Mouse (Mus musculus) gonadal fat pad, adult 2 months (tissue): ENCODE data around the gene Krtap28-13. TPM values are rescaled to one million over a fixed set of nuclear protein-coding genes. Genes with fewer than 3 reads are reported as not detected.

Source experiments
- DNase-seq: peaks from one replicate; pipeline ENCODE4 v3.0.0-alpha.2; 2012; ENCODE audit warnings: low read depth
- polyA plus RNA-seq: library from polyadenylated mRNA; depleted of rRNA; stranded (reverse); fragments of >200 nt; gene quantifications from 2 replicates; pipeline ENCODE4 v1.2.3, GENCODE M21; 2012; rRNA removed

Krtap28-13 gene
- polyA plus RNA-seq, 1 experiment: not detected

DNA sequence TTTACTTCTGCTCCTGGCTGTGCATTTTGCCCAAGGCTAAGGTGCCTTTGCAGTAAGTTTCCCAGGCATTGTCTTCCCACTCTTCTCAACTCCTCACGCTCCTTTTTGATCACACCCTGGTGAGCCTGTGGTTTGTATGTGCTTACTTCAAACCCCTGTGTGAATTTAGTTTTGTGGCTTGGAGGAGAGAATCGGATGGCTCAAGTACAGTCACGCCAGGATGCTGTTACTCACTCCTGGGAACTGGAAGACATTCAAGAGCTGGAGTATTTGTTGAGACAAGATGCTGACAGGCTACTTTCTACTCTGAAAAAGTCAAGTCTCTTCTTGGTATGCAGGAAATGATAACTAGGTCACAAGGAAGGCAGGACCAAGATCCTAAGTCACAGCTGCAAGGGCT is 30.5 kb downstream of the Krtap28-13 start:
- no peak for DNase-seq

- no peak for DNase-seq
Observed at GRCm38 (mm10) chr1:83096935-83097334, 36.2 kb downstream of the Krtap28-13 start.

DNA sequence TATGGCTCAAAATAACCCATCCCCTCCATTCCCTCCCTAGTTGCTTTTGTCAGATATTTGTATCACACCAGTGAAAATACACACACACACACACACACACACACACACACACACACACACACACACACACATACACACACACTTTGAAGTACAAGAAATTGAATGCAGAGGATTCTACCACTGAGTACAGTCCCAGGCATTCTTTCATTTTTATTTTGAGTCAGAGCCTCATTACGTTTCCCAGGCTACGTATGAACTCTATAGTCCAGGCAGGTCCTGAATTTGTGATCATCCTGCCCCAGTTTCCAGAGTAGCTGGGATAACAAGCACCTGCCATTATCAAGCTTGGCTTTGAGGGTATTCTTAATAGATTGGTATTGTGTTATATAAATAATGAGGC is 38.4 kb downstream of the Krtap28-13 start:
- DNase-seq: no peak

GRCm38 (mm10) chr1:83099580-83100137 is 38.9 kb downstream of the Krtap28-13 start:
- DNase-seq: no peak

DNA sequence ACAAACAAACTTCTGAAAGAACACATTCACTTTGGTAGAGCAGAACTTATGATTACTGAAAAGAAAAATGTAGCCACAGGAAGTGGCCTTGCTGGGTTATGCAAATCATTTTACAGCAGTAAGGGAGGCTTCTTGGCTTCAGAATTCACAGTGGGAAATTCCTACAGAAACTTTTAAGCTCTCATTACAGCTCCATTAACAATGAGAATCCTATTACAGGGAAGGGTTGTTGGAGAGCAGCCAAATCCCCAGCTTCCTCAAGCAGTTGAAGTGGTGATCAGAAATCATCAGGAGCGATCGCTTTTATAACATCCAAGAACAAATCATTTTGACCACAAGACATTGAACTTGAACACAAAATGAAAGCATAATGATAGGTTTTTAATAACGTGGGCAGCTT is 41.2 kb downstream of the Krtap28-13 start:
- no peak for DNase-seq

- DNase-seq: no peak
Observed at GRCm38 (mm10) chr1:83105464-83105863, 44.7 kb downstream of the Krtap28-13 start.

- no peak for DNase-seq
Observed at GRCm38 (mm10) chr1:83107410-83107978, 46.8 kb downstream of the Krtap28-13 start.

DNA sequence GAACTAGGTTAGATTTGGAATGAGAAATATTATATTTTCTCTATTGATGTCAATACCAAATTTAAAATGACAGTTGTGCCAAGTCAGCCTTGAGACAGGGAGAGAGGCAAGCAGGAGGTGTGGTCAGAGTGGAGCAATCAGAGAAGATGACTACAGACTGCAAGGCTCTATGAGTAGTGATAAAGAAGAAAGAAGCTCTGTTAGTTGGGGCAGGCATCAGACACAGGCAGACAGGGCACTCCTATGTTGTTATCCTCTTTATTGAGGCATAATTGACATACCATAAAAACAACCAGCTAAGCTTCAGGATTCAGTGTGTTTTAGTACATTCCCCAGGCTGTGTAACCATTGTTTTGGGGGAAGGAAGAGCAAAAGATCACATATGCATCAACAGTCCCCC is 50.3 kb downstream of the Krtap28-13 start:
- no peak for DNase-seq

Other genes starting within 250 kb of the Krtap28-13 start
- gene Agfg1, start 221.4 kb upstream of the Krtap28-13 start, polyA plus RNA-seq: 31.3 and 36.8 TPM in 2 replicates
- 0.19 and 0.49 TPM in 2 replicates for gene A030005L19Rik, start 147.6 kb upstream of the Krtap28-13 start, polyA plus RNA-seq
- gene A030014E15Rik, start 136.0 kb upstream of the Krtap28-13 start, polyA plus RNA-seq: not detected in 2 replicates
- not detected in 2 replicates for gene Gm6217, start 129.5 kb upstream of the Krtap28-13 start, polyA plus RNA-seq
- not detected in 2 replicates for gene A030003K21Rik, start 117.5 kb upstream of the Krtap28-13 start, polyA plus RNA-seq
- not detected in 2 replicates for gene Gm7544, start 104.9 kb upstream of the Krtap28-13 start, polyA plus RNA-seq
- not detected in 2 replicates for gene Gm47955, start 100.6 kb upstream of the Krtap28-13 start, polyA plus RNA-seq
- not detected in 2 replicates for gene Gm47959, start 60.4 kb upstream of the Krtap28-13 start, polyA plus RNA-seq
- gene Slc19a3, start 22.5 kb upstream of the Krtap28-13 start, polyA plus RNA-seq: 3.0 and 3.5 TPM in 2 replicates
- not detected in 2 replicates for gene Krtap28-10, start 18.4 kb upstream of the Krtap28-13 start, polyA plus RNA-seq
- gene Gm47969, start 16.0 kb upstream of the Krtap28-13 start, polyA plus RNA-seq: not detected in 2 replicates
- gene A030005K14Rik, start 1.6 kb upstream of the Krtap28-13 start, polyA plus RNA-seq: not detected in 2 replicates
- gene Ccl20, start 55.8 kb downstream of the Krtap28-13 start, polyA plus RNA-seq: not detected in 2 replicates
- 0.65 and 0.74 TPM in 2 replicates for gene Daw1, start 98.8 kb downstream of the Krtap28-13 start, polyA plus RNA-seq